Mouse (Mus musculus) retina, embryonic 14.5 days (tissue): ENCODE measurements around the gene Tmem120b.
A peak's percentile ranks its signal among the peaks of the same experiment; 100 is the strongest.

Experiments used
- DNase-seq: peaks from one replicate; pipeline ENCODE4 v3.0.0-alpha.2; 2015; ENCODE audit warnings: low spot score

The Tmem120b gene

DNA sequence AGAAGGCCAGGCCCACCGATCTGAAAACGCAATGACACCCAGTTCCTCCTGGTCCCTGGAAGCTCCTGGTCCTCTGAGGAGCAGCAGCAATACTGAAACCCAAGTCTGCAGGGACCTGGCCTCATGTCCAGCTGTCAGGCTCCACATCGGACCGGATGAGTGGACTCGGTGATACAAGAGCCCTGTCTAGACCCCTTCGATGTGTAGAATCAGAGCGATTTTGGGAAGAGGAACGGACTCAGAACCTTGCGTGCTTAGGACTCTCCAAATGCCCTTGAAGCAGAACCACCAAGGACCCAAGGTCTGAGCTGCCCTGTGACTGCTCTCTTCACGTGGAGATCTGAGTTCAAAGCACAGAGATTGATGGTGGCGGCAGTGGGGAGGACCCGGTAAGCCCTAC lies at the start of gene Tmem120b:
Gene Tmem120b, plus strand, starts transcription at position 301 of the 400 bp plus-strand sequence.
- DNase-seq = no peak

DNA sequence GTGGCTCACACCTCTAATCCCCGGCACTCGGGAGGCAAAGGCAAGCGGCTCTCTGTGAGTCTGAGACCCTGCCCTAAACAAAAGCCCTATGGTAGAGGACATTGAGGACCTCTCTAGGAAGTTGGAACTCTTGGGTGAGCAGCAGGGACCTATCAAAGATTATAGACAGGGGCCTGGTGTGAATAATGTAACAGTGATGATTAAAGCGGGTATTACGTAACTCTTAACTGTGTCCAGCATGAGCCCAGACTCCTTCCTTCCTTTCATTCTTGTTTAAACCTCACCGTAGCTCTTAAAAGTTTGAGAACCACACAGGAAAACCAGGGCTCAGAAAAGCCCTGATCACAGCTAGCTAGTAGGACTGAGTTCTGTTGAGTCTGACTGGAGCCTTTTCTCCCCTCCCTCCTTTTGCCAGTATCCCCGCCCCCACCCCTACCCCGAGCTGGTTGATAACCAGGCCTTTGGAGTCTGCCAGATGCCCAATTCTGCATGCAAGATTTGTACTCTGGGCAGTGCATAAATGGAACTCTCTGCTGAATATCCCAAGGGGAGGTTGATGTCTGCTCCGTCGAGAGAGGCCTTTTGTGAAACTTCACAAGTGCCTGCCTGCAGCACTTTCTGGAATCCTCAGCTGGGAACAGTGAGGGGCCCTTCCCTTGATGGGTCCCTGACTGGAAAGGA lies 48.7 kb upstream of the Tmem120b start:
- no peak for DNase-seq

GRCm38 (mm10) chr5:123020426-123020825 lies 47.8 kb upstream of the Tmem120b start:
- DNase-seq = no peak

GRCm38 (mm10) chr5:123021438-123021837 lies 46.8 kb upstream of the Tmem120b start:
- no peak for DNase-seq

DNA sequence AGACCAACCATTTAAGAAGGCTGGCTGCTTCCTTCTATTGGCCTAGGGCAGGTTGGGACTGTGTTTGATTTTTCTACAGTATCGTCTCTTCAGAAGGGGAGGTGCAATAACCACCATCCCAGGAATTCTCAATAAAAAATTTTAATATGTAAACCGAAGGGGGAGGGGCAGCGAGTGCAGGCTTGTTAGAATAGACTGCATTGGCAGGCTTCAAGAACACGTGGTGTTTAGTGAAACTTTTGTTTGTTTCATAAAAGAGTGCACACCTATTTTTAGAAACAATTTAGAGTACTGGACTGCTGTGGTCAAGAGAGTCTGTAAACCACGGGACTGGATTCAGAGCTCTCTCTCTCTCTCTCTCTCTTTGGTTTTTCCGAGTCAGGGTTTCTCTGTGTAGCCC lies 45.2 kb upstream of the Tmem120b start:
- DNase-seq = no peak

DNA sequence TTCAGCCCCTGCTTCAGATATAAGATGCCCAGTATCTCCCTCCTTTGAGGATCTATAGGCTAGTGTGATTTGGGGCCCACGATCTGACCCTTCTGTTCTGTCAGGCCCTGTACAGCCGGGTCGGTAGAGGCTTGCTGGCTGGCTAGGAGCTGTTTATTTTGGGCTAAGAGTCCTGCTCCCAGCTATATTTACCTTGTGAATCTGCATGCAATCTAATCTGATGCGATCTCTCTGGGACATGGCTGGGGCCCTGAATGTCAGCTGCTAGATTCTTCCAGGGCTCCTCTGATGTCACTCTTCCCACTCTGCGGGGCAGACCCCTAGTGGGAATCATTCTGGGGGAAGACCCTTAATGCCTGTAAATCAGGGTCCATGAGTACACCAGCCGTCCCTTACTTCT lies 43.9 kb upstream of the Tmem120b start:
- DNase-seq = no peak

DNA sequence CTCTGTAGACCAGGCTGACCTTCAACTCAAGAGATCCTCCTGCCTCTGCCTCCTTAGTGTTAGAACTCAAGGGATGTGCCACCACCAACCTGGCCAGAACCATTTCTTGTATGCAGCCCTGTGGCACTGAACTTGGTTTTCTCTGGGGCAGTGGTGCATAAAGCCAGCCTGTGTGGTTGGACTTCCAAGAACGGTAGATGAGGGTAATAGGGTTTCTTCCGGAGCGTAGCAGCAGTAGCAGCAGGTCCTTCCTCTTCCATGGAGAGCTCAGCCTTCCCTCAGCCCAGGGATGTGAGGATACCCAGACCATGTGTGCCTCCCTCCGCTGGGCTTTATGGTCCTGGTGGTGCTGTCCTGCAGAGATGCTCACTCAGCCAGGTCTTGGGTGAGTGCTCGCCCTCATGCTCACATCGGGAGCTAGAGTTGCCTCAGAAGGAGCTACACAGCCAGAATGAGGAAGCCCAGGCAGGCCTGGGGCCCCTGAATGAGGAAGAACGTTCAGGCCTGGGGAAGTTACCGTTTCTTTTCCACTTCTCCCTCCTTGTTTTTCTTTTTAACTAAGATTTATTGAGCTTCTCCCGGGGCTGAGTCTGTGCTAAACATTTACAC lies 43.1 kb upstream of the Tmem120b start:
- no peak for DNase-seq

- no peak for DNase-seq
These were observed 41.8 kb upstream of the Tmem120b start for GRCm38 (mm10) chr5:123026414-123026813.

DNA sequence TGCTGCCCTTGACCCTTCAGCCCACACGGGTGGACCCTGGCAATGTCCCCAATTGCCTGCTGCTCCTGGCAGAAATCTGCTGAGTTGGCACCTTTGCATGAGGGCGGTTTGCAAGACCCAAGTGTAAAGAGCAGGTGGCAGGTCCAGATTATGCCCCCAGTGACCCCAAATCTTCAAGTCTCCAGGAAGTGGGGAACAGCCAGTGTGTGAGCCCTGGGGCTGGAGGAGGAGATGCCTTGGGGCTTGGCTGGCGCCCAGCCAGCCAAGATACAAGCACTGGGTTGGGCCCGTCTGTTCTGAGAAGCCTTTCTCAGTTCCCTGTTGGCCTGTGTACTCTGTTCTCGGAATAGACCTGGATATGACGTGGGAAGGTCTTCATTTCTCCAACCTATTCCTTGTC lies 40.8 kb upstream of the Tmem120b start:
- DNase-seq = no peak

GRCm38 (mm10) chr5:123029729-123030128 lies 38.5 kb upstream of the Tmem120b start:
- no peak for DNase-seq

GRCm38 (mm10) chr5:123031312-123031711 lies 36.9 kb upstream of the Tmem120b start:
- DNase-seq = no peak

DNA sequence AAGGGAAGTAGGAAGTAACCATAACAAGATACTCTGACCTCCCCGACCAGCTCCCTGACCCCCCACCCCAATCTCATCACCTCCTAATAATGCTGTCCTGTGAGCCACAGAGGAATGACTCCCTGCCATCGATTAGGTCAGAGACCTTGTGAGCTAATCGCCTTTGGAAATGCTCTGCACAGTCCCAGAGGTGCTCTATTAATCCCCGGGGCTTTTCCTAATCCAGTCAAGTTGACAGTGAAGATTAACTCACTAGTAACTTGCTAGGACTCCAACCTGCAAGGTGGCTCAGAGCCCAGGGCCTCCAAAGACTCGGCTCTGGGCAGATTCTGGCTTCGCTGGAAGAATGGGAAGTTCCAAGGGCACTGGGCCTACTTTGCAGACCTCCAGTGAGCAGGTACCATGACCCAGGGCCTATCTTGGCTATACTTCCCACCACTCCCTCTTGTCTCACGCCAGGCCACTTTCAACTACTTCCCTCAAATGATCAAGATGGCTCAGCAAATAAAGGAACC lies 34.5 kb upstream of the Tmem120b start:
- DNase-seq = no peak

DNA sequence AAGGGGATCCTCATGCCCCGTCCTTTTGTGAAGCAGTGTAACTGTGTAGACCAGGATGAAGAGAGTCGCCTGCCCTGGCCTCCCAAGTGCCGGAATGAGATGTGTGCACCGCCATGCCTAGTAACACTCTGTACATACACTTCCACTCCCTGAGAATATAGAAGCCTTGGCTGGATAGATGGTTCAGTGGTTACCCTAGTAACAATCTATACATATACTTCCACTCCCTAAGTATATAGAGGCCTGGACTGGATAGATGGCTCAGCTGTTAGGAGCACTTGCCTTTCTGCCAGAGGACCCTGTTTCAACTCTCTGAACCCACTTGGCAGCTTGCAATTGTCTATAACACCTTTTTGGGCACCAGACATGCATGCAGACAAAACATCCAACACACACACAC lies 33.1 kb upstream of the Tmem120b start:
- no peak for DNase-seq

DNA sequence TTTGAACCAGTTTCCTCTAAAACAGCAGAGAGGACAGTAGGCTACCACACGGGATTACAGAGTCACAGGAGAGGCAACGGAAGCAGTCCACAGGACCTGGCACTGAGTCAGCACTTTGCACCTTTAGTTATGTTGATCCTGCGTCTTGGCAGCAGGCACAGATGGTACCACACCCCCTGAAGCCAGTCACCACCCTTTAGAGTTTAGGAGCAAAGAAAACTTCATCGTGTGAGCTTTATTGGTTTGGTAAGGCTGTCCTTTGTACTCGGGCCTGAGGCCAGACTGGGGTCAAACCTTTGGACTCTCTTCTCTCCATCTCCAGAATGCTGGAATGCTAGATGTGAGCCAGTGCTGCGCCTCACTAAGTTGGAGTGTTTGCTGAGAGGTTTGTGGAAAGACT lies 32.7 kb upstream of the Tmem120b start:
- DNase-seq = no peak

- DNase-seq = no peak
These were observed 30.1 kb upstream of the Tmem120b start for GRCm38 (mm10) chr5:123038115-123038514.

DNA sequence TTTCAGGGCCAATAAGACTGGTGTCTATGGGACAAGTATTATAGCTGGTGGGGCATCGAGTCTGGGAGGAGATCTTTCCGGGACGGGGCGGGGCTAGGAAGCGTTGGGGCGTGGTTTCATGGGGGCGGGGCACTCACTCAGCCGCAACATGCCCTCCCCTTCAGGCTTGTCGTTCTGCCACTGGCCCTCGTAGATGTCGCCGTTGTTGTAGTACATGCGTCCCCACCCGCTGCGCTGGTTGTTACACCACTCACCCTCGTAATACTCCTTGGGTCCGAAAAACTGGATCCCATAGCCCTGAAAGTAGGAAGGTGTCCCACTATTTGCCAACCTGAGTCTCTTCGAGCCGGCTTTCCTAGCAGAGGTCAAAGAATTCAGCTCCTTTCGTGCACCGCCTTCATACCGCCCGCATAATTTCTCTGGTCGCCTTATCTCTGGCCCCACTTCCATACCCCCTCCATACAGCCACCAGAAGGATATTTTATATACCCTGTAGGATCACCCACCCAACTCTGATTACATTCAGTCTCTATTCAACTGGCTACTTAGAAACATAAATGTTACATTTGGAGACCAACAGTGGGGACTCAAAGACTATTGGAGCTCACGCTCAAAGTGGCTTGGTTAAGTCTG lies 29.0 kb upstream of the Tmem120b start:
- peak; percentile 58 for DNase-seq

DNA sequence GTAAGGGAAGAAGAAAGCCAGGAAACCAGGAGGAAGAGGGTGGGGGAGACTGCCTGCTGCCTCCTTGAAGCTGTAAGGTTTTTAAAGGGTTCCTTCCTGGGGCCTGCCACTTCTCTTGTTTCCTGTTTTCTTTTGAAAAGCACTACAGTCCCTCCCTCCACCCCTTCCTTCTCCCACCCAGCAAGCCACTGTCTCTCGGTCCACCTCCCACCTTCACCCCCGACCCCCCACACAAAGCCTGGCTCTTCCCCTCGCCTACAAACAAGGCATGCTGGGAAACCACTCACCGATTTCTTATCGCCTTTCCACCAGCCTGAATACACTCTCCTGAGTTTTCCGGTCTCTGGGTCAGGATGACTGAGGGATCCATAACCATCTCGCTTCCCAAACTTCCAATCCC lies 27.4 kb upstream of the Tmem120b start:
- no peak for DNase-seq

- peak; percentile 55 for DNase-seq
These were observed 24.4 kb upstream of the Tmem120b start for GRCm38 (mm10) chr5:123043856-123044255.

- DNase-seq = peak; percentile 79
These were observed 22.5 kb upstream of the Tmem120b start for GRCm38 (mm10) chr5:123045561-123046295.

GRCm38 (mm10) chr5:123046916-123047315 lies 21.3 kb upstream of the Tmem120b start, which contains the start of gene Morn3:
Gene Morn3, minus strand, starts transcription at chr5:123047016.
- DNase-seq = no peak

- peak; percentile 71 for DNase-seq
These were observed 18.9 kb upstream of the Tmem120b start for GRCm38 (mm10) chr5:123049271-123049670.

DNA sequence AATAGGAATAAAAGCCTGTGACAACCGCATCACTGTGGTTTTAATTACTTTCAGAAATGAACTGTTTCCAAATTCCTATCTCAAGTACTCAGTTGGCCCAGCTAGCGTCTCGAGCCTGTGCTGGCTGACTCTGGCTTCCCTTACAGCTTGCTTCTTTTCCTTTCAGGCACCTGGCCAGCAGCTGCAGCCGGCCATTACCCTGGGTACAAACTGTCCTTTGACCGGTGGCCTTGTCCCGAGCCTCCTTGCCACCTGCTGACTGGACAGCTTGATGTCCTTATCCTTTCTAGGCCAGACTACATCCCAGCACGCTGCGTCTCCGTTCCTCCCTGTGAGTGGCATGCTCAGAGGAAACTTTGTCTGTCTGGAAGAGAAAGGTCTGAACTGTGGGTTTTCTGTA lies 17.3 kb upstream of the Tmem120b start:
- no peak for DNase-seq
